Mouse (Mus musculus) lung, embryonic 16.5 days (tissue): ENCODE results near the gene Ripor3. TPM values are rescaled to one million over a fixed set of nuclear protein-coding genes. Genes with fewer than 3 reads are reported as not detected.

Source experiments
- ATAC-seq: fragments of 200-750 bp; cut with Nextera tagmentation; 2 replicates; pipeline ENCODE4 v1.8.0; 2017; ENCODE audit warnings: low read depth, mild to moderate bottlenecking, moderate library complexity
- H3K27ac ChIP-seq: fragments of 300-500 bp; sonication (generic); 2 replicates; pipeline ENCODE4 v1.5.1; 2014; ENCODE audit warnings: mild to moderate bottlenecking, control low read depth, low read length
- H3K27me3 ChIP-seq: fragments of 300-500 bp; sonication (generic); 2 replicates; pipeline ENCODE4 v1.6.1; 2014; ENCODE audit warnings: low read depth, low read length, mixed read lengths; ENCODE audit not compliant: control insufficient read depth, insufficient read depth
- H3K36me3 ChIP-seq: fragments of 300-500 bp; sonication (generic); 2 replicates; pipeline ENCODE4 v1.6.1; 2014; ENCODE audit warnings: low read length; ENCODE audit not compliant: control insufficient read depth, insufficient read depth
- H3K4me1 ChIP-seq: fragments of 300-500 bp; sonication (generic); replicated peaks from 2 replicates; pipeline ENCODE4 v1.6.1; 2014; ENCODE audit warnings: low read length, mixed read lengths; ENCODE audit not compliant: control insufficient read depth, insufficient read depth
- H3K4me2 ChIP-seq: fragments of 300-500 bp; sonication (generic); 2 replicates; pipeline ENCODE4 v1.6.1; 2014; ENCODE audit warnings: low read depth, low read length, control low read depth
- H3K4me3 ChIP-seq: fragments of 300-500 bp; sonication (generic); 2 replicates; pipeline ENCODE4 v1.5.1; 2014; ENCODE audit warnings: mild to moderate bottlenecking, low read length, control low read depth
- H3K9ac ChIP-seq: fragments of 300-500 bp; sonication (generic); 2 replicates; pipeline ENCODE4 v1.6.1; 2014; ENCODE audit warnings: low read length, control low read depth
- H3K9me3 ChIP-seq: fragments of 300-500 bp; sonication (generic); 2 replicates; pipeline ENCODE4 v1.6.1; 2016; ENCODE audit warnings: low read length; ENCODE audit not compliant: control insufficient read depth
- WGBS: fragments of 180-500 bp; shearing (Covaris S2); extraction: QIAGEN DNeasy Blood & Tissue Kit; methylation state at CpG from one replicate; pipeline ENCODE4 v1.1.7; 2014; 5-methylcytosine and 5-hydroxymethylcytosine counted together
- polyA plus RNA-seq: library from polyadenylated mRNA; unstranded; fragments of >200 nt; fragmentation: Nextera tagmentation; extraction: Ambion mirVana; gene quantifications from 2 replicates; pipeline ENCODE4 v1.2.1, GENCODE M21; 2015

Ripor3 gene
- polyA plus RNA-seq, 1 experiment from 2014 or later: 2.0 TPM

GRCm38 (mm10) chr2:168019201-168019715 lies 8.8 kb upstream of the Ripor3 start:
- no peaks in the 10 kb centered on the region for H3K27me3 ChIP-seq
- H3K4me1 ChIP-seq: peaks cover 27% of the 10 kb centered on the region
- H3K27ac ChIP-seq: peak overlapping the region; percentile 94
- WGBS: 41% methylated on average over 9 of the region's 9 CpGs
- peak overlapping the region; percentile 8; the same call in 1 of the 2 replicates for H3K9ac ChIP-seq
- no peak overlapping the region for H3K4me2 ChIP-seq
- peak; percentile 85 for ATAC-seq
- H3K9me3 ChIP-seq: no peaks in the 10 kb centered on the region
- H3K4me3 ChIP-seq: no peak overlapping the region
- H3K36me3 ChIP-seq: no peaks in the 10 kb centered on the region

GRCm38 (mm10) chr2:168016951-168017391 lies 6.6 kb upstream of the Ripor3 start:
- no peak overlapping the region for H3K4me3 ChIP-seq
- ATAC-seq: peak; percentile 15
- no peaks in the 10 kb centered on the region for H3K27me3 ChIP-seq
- peak overlapping the region; percentile 78 for H3K27ac ChIP-seq
- no peaks in the 10 kb centered on the region for H3K9me3 ChIP-seq
- H3K36me3 ChIP-seq: no peaks in the 10 kb centered on the region
- no peak overlapping the region for H3K4me2 ChIP-seq
- peaks cover 31% of the 10 kb centered on the region for H3K4me1 ChIP-seq
- WGBS: 19% methylated on average over 5 of the region's 5 CpGs
- no peak overlapping the region for H3K9ac ChIP-seq

- WGBS: 38% methylated on average over 11 of the region's 11 CpGs
- Histone ChIP-seq H3K27me3 (no peaks in the 10 kb centered on the region), H3K27ac (no peak overlapping the region), H3K9ac (no peak overlapping the region), H3K36me3 (no peaks in the 10 kb centered on the region), H3K4me3 (no peak overlapping the region), H3K4me1 (peaks cover 18% of the 10 kb centered on the region), H3K4me2 (no peak overlapping the region), H3K9me3 (no peaks in the 10 kb centered on the region)
- no peak for ATAC-seq
Measured at GRCm38 (mm10) chr2:168010893-168011292, 475 bp upstream of the Ripor3 start.

- Histone ChIP-seq H3K27me3 (no peaks in the 10 kb centered on the region), H3K4me3 (no peak overlapping the region), H3K9me3 (no peaks in the 10 kb centered on the region), H3K4me1 (peaks cover 18% of the 10 kb centered on the region), H3K36me3 (no peaks in the 10 kb centered on the region), H3K9ac (no peak overlapping the region), H3K27ac (no peak overlapping the region), H3K4me2 (no peak overlapping the region)
- no peak for ATAC-seq
- 91% methylated on average over 3 of the region's 3 CpGs for WGBS
Measured at GRCm38 (mm10) chr2:168008132-168008531, 2.3 kb downstream of the Ripor3 start.

GRCm38 (mm10) chr2:168006489-168006888 lies 3.9 kb downstream of the Ripor3 start:
- H3K36me3 ChIP-seq: no peaks in the 10 kb centered on the region
- peaks cover 19% of the 10 kb centered on the region for H3K4me1 ChIP-seq
- H3K9me3 ChIP-seq: no peaks in the 10 kb centered on the region
- no peak overlapping the region for H3K27ac ChIP-seq
- ATAC-seq: no peak
- no peak overlapping the region for H3K9ac ChIP-seq
- no peaks in the 10 kb centered on the region for H3K27me3 ChIP-seq
- no peak overlapping the region for H3K4me3 ChIP-seq
- no peak overlapping the region for H3K4me2 ChIP-seq
- 75% methylated on average over 6 of the region's 6 CpGs for WGBS

- peaks cover 14% of the 10 kb centered on the region for H3K4me1 ChIP-seq
- no peaks in the 10 kb centered on the region for H3K27me3 ChIP-seq
- no peaks in the 10 kb centered on the region for H3K36me3 ChIP-seq
- no peak overlapping the region for H3K27ac ChIP-seq
- no peak overlapping the region for H3K9ac ChIP-seq
- no peak overlapping the region for H3K4me2 ChIP-seq
- WGBS: 40% methylated on average over 3 of the region's 3 CpGs
- ATAC-seq: 0 out of 2 replicates have a peak, but pooled peaks have one; percentile 16
- H3K9me3 ChIP-seq: peaks cover 1% of the 10 kb centered on the region; the same call in 1 of the 2 replicates
- no peak overlapping the region for H3K4me3 ChIP-seq
Measured at GRCm38 (mm10) chr2:168005616-168006015, 4.8 kb downstream of the Ripor3 start.

- Histone ChIP-seq H3K27me3 (no peaks in the 10 kb centered on the region), H3K4me2 (no peak overlapping the region)
Measured at GRCm38 (mm10) chr2:168005005-168005404, 5.4 kb downstream of the Ripor3 start.

GRCm38 (mm10) chr2:168004369-168004768 lies 6.0 kb downstream of the Ripor3 start:
- ATAC-seq: no peak
- no peaks in the 10 kb centered on the region for H3K36me3 ChIP-seq
- peaks cover 8% of the 10 kb centered on the region for H3K4me1 ChIP-seq
- no peak overlapping the region for H3K4me2 ChIP-seq
- H3K9ac ChIP-seq: no peak overlapping the region
- no peak overlapping the region for H3K27ac ChIP-seq
- WGBS: 60% methylated on average over 2 of the region's 2 CpGs
- no peak overlapping the region for H3K4me3 ChIP-seq
- no peaks in the 10 kb centered on the region for H3K27me3 ChIP-seq
- H3K9me3 ChIP-seq: peaks cover 5% of the 10 kb centered on the region; the same call in 1 of the 2 replicates

More at GRCm38 (mm10) chr2:168005005-168005404, 5.4 kb downstream of the Ripor3 start:
- H3K9ac ChIP-seq: no peak overlapping the region
- WGBS: 83% methylated on average over 3 of the region's 3 CpGs
- ATAC-seq: no peak
- H3K4me1 ChIP-seq: peaks cover 8% of the 10 kb centered on the region
- no peak overlapping the region for H3K27ac ChIP-seq
- peaks cover 5% of the 10 kb centered on the region; the same call in 1 of the 2 replicates for H3K9me3 ChIP-seq
- H3K36me3 ChIP-seq: no peaks in the 10 kb centered on the region
- H3K4me3 ChIP-seq: no peak overlapping the region

GRCm38 (mm10) chr2:168003431-168003830 lies 7.0 kb downstream of the Ripor3 start:
- Histone ChIP-seq H3K36me3 (no peaks in the 10 kb centered on the region), H3K27ac (0 out of 2 replicates have a peak overlapping the region, but pooled peaks have one; percentile 16), H3K4me1 (peaks cover 8% of the 10 kb centered on the region), H3K27me3 (no peaks in the 10 kb centered on the region), H3K9me3 (peaks cover 5% of the 10 kb centered on the region; the same call in 1 of the 2 replicates), H3K4me2 (no peak overlapping the region), H3K9ac (peak overlapping the region; percentile 17; the same call in 1 of the 2 replicates), H3K4me3 (no peak overlapping the region)
- peak; percentile 46 for ATAC-seq
- 28% methylated on average over 12 of the region's 12 CpGs for WGBS
